Mouse (Mus musculus): ENCODE results near the gene Afap1l2. TPM values are rescaled to one million over a fixed set of nuclear protein-coding genes. Genes with fewer than 3 reads are reported as not detected.

Gene Afap1l2
- 2.5 and 3.3 TPM in 2 replicates for polyA plus RNA-seq (2012; rRNA removed)

DNA sequence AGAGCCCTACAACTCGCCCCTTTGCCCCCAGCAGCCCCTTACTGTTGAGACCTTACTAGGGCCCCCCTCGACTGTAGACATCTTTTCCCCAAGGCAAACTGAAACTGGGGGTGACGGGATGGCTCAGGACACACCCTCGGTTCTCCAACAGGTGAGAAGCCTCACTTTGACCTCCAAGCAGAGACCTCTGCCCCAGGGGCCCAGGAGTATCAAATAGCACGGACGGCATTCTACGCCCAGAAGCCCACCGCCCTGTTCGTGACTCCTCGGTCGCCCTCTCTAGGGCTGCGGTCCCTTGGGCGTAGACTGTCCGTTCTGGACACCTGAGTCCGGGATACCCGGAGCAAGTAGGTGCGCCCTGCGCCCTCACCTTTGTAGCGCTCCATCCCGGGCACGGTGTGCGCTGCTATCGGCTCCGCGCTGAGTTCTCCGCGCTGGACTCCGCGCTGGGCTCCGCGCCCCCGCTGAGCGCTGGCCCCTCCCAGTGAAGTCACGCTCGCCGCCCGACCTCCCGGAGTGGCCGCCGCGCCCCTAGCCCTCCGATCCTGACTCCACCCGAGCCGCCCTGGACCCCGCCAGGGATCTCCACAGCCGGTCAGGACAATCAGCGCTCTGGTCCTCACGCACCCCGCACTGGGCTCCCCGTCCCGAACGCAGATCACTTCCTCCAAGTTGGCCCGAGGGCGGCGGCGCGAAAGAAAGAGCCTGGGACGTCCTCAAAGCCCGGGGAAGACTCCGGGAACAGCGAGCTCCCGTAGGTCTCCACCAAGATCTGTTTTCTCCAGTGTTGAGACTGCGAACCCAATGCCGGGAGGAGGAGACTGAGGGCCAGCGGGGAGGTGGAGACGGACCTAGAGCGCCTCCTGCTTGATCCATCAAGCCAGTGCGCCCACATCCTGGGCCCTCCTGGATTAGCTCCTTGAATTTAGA is at the start of gene Afap1l2:
Afap1l2 (minus strand) TSS at position 448 of the 930 bp plus-strand sequence.

DNA sequence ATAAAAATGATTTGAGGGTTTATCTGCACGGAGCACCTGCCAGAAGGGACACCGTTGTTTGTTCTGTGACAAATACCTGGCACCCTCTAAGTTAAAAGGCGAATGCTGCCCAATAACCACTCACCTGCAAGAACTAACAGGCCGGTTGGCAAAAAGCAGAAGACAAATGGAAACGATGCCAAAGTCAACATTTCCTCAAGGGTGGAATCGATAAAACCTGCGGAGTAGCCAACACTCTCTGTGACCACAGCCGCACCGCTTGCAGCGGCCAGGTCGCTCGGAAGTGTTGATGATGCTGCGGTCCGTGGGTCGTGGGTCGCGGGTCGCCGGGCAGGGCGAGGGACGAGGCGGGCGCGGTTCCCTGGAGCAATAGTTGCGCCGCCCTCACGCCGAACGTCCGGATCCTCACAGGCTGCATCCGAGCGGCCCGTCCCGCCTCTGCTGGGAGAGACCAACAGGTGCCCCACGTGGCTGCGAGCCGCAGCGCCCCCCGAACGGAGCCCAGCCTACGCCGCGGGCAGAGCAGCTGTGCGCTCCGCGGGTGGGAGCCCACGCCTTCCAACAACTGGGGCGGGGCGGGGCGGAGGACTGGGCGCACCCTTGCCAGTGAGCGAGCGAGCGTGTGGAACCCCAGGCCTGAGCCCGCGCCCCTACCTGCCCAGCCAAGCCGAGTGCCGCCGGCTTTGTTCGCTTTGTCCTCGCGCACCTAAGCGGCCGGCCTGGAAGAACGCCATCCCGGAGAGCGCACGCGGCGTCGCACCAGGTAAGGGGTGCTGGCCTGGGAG is 134.0 kb downstream of the Afap1l2 start, which contains the start of gene Vwa2:
Vwa2 (plus strand) TSS at position 434 of the 785 bp plus-strand sequence.

Other genes starting within 250 kb of the Afap1l2 start
- gene Ccdc186, start 186.0 kb downstream of the Afap1l2 start, polyA plus RNA-seq (2012; rRNA removed) = 0.54 and 0.69 TPM in 2 replicates
- 0.03 and 0.08 TPM in 2 replicates for gene Tdrd1, start 182.0 kb downstream of the Afap1l2 start, polyA plus RNA-seq (2012; rRNA removed)
- 0.11 TPM in 2 replicates for gene Vwa2, start 134.0 kb downstream of the Afap1l2 start, polyA plus RNA-seq (2012; rRNA removed)

Measured in stomach, adult 2 months (tissue).